Mouse (Mus musculus) lung, postnatal 0 days (tissue): ENCODE measurements at regions not wholly inside any gene's neighbourhood (a gene's known extent, or its start where the extent isn't known, plus 50 kb on each side); places are given as distances from the start of the nearest gene placed in this dataset.

Experiments
- ATAC-seq: fragments of 200-750 bp; cut with Nextera tagmentation; 2 replicates; pipeline ENCODE4 v1.8.0; 2017; ENCODE audit warnings: moderate library complexity
- DNase-seq: peaks from one replicate; pipeline ENCODE4 v3.0.0-alpha.2; 2016; ENCODE audit warnings: low spot score
- H3K27ac ChIP-seq: fragments of 300-500 bp; sonication (generic); 2 replicates; pipeline ENCODE4 v1.5.1; 2014; ENCODE audit warnings: antibody characterized with exemption, mild to moderate bottlenecking, low read length, mixed read lengths
- H3K27me3 ChIP-seq: fragments of 300-500 bp; sonication (generic); replicated peaks from 2 replicates; pipeline ENCODE4 v1.6.1; 2014; ENCODE audit warnings: low read length, mixed read lengths; ENCODE audit not compliant: insufficient read depth
- H3K36me3 ChIP-seq: fragments of 300-500 bp; sonication (generic); 2 replicates; pipeline ENCODE4 v1.6.1; 2014; ENCODE audit warnings: low read length, mixed read lengths; ENCODE audit not compliant: insufficient read depth
- H3K4me1 ChIP-seq: fragments of 300-500 bp; sonication (generic); 2 replicates; pipeline ENCODE4 v1.6.1; 2014; ENCODE audit warnings: antibody characterized with exemption, low read depth, low read length, mixed read lengths; ENCODE audit not compliant: insufficient read depth
- H3K4me2 ChIP-seq: fragments of 300-500 bp; sonication (generic); replicated peaks from 2 replicates; pipeline ENCODE4 v1.6.1; 2014; ENCODE audit warnings: low read depth, mild to moderate bottlenecking, low read length, moderate library complexity, mixed read lengths
- H3K4me3 ChIP-seq: fragments of 300-500 bp; sonication (generic); 2 replicates; pipeline ENCODE4 v1.5.1; 2014; ENCODE audit warnings: low read depth, low read length
- H3K9ac ChIP-seq: fragments of 300-500 bp; sonication (generic); replicated peaks from 2 replicates; pipeline ENCODE4 v1.6.1; 2014; ENCODE audit warnings: low read depth, mild to moderate bottlenecking
- H3K9me3 ChIP-seq: fragments of 300-500 bp; sonication (generic); 2 replicates; pipeline ENCODE4 v1.6.1; 2016; ENCODE audit warnings: low read length, mixed read lengths
- CTCF ChIP-seq: IDR thresholded peaks from 2 replicates; pipeline ENCODE4 v1.5.1; 2016; ENCODE audit warnings: antibody characterized with exemption, mild to moderate bottlenecking
- EP300 ChIP-seq: IDR thresholded peaks from 2 replicates; pipeline ENCODE4 v1.6.1; 2016; ENCODE audit warnings: antibody characterized with exemption, mild to moderate bottlenecking, control low read depth
- WGBS: fragments of 180-500 bp; shearing (Covaris S2); extraction: QIAGEN DNeasy Blood & Tissue Kit; methylation state at CpG from one replicate; pipeline ENCODE4 v1.1.7; 2014; 5-methylcytosine and 5-hydroxymethylcytosine counted together

DNA sequence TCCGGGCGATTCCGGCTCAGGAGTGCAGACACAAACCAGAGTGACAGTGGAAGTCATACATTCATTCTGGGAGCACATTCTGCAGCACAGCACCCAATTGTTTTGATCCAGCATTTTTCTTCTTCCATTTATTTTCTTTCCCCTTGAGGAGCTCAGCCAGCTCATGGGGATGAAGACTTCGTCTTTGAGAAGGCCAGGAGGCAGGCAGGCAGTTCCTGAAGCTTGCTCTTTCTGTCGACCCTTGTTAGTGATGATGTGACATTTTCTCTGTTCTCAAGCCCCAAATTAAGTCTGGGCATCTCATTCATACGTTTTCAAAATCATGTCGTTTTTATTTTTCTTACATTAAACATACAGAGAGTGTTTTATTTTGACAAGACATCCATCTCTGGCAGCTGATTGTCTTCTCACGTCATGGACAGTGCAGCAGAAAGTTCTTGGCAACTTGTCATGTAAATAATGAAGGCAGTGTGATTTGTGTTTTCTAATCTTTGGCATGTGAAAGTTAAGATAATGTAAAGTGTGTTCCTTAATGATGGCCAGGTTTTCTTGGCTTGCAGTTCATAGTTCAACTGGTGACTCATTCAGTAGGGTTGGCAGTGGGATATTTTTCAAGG lies 1062.1 kb downstream of the Sorcs3 start:
- DNase-seq = peak; percentile 52
- peak; percentile 59 for ATAC-seq
- 34% methylated on average over 8 of the region's 8 CpGs for WGBS

DNA sequence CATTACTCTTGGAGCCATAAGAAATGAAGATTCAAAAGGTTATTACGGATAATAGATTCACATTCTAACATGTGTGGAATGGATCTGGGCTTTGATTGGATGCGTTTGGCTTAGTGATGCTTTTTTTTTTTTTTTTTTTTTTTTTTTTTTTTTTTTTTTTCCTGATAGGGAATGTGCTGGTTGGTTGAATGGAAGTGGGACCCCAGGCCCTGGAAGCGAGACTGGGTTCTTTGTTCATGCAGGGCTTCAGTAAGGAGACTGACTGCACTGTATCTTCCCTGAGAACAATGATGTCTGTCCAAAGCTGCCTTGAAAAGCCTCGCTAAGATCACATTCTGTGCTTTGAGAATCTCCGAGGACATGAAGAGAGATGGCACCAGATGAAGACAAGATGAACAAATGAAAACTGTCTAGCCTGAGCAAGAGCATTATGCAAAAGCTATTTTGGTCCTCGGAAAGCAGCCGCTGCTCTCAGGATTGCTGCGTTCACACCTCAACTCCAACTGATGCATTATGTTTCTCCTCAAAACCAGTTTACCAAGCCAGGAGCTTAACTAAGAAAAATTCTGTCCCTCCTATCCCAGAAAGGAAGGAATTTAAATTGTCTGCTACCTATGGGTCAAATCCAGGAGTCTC lies 1076.9 kb downstream of the Sorcs3 start:
- H3K9ac ChIP-seq = no peak overlapping the region
- H3K27ac ChIP-seq = no peak overlapping the region
- H3K36me3 ChIP-seq = no peaks in the 10 kb centered on the region
- H3K4me3 ChIP-seq = no peak overlapping the region
- H3K4me2 ChIP-seq = no peak overlapping the region
- DNase-seq (no peak), ATAC-seq (no peak)
- 68% methylated on average over 8 of the region's 8 CpGs for WGBS
- no peaks in the 10 kb centered on the region for H3K9me3 ChIP-seq
- H3K4me1 ChIP-seq = no peaks in the 10 kb centered on the region
- TF ChIP-seq EP300 (no peak), CTCF (no peak)
- no peaks in the 10 kb centered on the region for H3K27me3 ChIP-seq

More for the DNA sequence above, 1062.1 kb downstream of the Sorcs3 start:
- TF ChIP-seq EP300 (0 out of 2 replicates have a peak, but pooled peaks have one; percentile 38), CTCF (no peak)
- no peak overlapping the region for H3K4me3 ChIP-seq
- H3K4me1 ChIP-seq = no peaks in the 10 kb centered on the region
- H3K9me3 ChIP-seq = no peaks in the 10 kb centered on the region
- H3K9ac ChIP-seq = no peak overlapping the region
- no peaks in the 10 kb centered on the region for H3K36me3 ChIP-seq
- no peak overlapping the region for H3K4me2 ChIP-seq
- no peak overlapping the region for H3K27ac ChIP-seq
- no peaks in the 10 kb centered on the region for H3K27me3 ChIP-seq

DNA sequence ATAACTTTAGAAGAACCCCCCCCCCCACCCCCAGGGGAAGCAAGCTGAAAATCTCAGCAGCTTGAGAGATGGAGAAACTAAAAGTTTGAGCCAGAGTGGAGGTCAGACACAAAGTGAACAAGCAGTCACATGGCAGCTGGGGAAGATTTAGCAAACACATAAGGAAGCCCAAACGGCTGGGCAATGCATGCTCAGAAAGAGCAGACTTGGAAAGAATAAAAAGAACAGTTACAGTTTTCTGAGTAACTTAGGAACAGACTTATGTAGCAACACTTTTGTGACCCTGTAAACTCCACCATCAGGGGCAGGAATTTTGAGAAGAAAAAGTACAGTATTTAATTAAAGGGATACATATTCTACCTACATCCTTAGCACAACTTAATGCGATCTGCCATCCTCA lies 1089.2 kb downstream of the Sorcs3 start:
- H3K4me2 ChIP-seq = no peak overlapping the region
- no peak overlapping the region for H3K9ac ChIP-seq
- H3K36me3 ChIP-seq = no peaks in the 10 kb centered on the region
- H3K4me1 ChIP-seq = no peaks in the 10 kb centered on the region
- peak; percentile 57 for DNase-seq
- no peak overlapping the region for H3K4me3 ChIP-seq
- H3K9me3 ChIP-seq = no peaks in the 10 kb centered on the region
- WGBS = 61% methylated on average over 2 of the region's 2 CpGs
- TF ChIP-seq EP300 = no peak
- ATAC-seq = peak; percentile 52
- H3K27me3 ChIP-seq = no peaks in the 10 kb centered on the region
- H3K27ac ChIP-seq = no peak overlapping the region

DNA sequence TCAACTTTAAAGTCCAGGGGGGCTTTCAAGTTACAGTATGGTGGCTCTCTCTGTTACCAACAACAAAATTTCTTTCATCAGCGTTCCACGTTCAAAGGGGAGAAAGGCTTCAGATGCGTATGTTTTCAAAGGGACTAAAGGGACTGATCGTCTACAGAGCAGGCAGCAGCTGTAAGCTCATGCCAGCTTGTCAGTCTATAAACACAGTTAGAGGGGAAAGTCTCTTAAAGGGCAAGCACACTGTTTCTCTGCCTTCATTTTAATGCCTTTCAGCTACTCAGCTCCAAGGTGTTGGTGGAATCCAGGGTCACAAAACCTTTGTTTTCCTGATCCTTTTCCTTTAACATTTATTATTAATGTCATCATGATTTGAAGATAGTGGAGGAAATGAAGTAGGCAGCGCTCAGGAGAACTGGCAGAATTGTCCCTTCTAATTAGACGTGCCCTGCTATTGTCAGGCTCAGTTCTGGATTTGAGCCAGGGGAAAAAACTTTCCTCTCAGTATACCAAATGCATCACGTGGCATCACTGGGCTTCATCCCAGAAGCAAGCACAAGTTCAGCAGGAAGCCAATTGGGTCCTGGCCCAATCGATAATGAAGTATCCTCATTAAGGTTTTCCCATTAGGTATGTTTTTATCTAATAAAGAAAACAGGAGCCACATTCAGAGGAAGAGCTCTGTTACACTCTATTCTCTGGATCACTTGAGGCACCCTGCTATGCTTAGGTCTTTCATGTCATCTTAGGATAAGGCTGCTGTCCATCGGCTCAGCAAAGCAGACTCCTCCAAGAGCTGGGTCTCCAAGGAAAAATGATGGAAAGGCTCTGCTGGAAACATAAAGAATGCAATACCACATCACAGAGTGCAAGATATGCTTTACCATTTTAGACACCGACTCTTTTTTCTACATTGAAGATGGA lies 1093.8 kb downstream of the Sorcs3 start:
- no peaks in the 10 kb centered on the region for H3K9me3 ChIP-seq
- H3K4me2 ChIP-seq = no peak overlapping the region
- no peak for TF ChIP-seq CTCF
- H3K36me3 ChIP-seq = no peaks in the 10 kb centered on the region
- 33% methylated on average over 10 of the region's 10 CpGs for WGBS
- no peak for ATAC-seq
- H3K4me3 ChIP-seq = no peak overlapping the region
- H3K9ac ChIP-seq = no peak overlapping the region
- DNase-seq = no peak
- no peaks in the 10 kb centered on the region for H3K4me1 ChIP-seq
- no peak overlapping the region for H3K27ac ChIP-seq
- no peaks in the 10 kb centered on the region for H3K27me3 ChIP-seq

DNA sequence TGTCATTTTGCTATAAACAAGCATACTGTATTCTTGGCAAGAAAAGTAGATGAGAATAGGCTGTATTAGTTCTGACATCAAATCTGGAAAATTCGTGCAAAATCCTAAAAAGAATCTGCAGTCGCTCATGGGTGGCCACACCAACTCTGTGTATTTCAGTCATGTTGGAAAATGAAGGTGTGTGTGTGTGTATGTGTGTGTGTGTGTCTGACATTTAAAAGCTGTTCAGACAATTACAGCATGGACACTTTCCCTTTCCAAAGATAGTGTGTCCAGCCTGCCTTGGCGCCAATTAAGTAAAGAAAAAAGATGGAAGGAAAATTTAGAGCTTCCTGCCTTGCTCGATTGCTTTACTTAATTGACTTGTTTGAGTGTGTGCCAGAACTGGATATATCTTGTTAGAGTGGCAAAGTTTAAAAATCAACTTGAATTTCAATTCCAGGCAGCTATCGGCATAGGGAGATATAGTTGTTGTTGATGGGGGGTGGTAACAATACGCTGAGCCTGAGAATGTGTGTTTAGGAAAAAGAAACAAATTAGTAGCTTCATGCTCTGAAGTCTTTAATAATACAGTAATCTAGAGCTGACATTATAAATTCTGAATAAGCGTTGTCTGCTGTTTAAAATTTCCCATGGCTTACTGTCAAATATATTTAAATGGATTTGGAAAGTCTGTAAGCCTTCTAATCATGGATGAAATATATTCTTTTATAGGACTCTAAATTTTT lies 1095.7 kb downstream of the Sorcs3 start:
- no peaks in the 10 kb centered on the region for H3K9me3 ChIP-seq
- no peak overlapping the region for H3K9ac ChIP-seq
- no peak overlapping the region for H3K4me2 ChIP-seq
- no peak overlapping the region for H3K4me3 ChIP-seq
- no peak overlapping the region for H3K27ac ChIP-seq
- H3K36me3 ChIP-seq = no peaks in the 10 kb centered on the region
- no peaks in the 10 kb centered on the region for H3K4me1 ChIP-seq
- 55% methylated on average over 7 of the region's 7 CpGs for whole genome bisulfite sequencing
- ATAC-seq = no peak
- no peaks in the 10 kb centered on the region for H3K27me3 ChIP-seq
- TF ChIP-seq EP300 = no peak
- no peak for TF ChIP-seq CTCF
- DNase-seq = no peak

DNA sequence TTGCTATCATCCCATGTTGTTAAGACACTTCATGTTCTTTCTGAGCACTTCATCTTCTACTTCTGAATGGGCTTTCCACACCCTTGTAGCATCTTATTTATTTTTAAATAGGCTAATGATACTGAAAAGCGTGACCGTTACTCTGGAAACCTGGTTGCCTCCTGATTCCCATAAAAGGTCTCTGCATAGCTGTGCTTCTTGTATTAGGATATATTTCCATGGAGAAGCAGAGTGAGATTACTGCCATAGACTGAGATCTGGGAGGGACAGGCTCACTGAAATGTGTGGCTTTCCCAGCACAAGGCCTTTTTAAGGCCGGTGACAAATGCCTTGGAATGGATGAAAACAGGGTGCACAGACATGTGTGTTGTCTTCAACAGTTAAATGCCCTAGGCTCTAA lies 1100.0 kb downstream of the Sorcs3 start:
- H3K4me3 ChIP-seq = no peak overlapping the region
- no peaks in the 10 kb centered on the region for H3K27me3 ChIP-seq
- no peaks in the 10 kb centered on the region for H3K4me1 ChIP-seq
- no peak overlapping the region for H3K9ac ChIP-seq
- H3K9me3 ChIP-seq = no peaks in the 10 kb centered on the region
- H3K36me3 ChIP-seq = no peaks in the 10 kb centered on the region
- H3K4me2 ChIP-seq = no peak overlapping the region
- ATAC-seq = no peak
- TF ChIP-seq EP300 (no peak), CTCF (no peak)
- no peak for DNase-seq
- H3K27ac ChIP-seq = no peak overlapping the region
- 92% methylated on average over 3 of the region's 3 CpGs for whole genome bisulfite sequencing
